Mouse (Mus musculus): ENCODE data around the gene Ptges2. TPM values are rescaled to one million over a fixed set of nuclear protein-coding genes. Genes with fewer than 3 reads are reported as not detected.

Ptges2 gene
- polyA plus RNA-seq, 1 experiment from 2014 or later, result 31.6 TPM

DNA sequence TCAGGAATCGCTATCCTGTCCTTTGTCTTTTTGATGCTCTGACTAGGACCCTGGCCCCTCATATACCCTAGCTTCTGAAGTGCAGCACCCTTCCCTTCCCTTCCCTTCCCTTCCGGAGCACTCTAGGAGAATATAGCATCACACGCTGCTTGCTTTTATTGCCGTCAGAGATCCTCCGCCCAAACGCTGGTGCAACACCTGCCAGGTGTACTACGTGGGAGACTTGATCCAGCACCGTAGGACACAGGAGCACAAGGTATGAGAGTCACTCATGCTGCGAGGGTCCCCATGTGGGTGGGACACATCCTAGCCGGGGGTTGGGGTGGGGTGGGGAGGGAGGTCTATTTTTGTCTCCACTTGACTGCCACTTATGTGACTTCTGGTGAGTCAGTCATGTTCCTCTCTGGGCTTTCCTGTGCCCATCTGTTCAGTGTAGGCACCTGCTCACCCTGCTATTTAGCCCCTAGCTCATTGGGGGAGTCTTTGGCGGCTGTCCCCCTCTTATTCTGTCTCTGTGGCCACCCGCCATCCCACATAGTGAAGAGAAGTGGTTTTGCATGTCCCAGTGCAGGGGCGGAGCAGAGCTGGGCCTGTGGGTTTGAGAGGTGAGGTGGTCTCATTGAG lies 20.3 kb upstream of the Ptges2 start:
- peaks cover 43% of the 10 kb centered on the region for H3K36me3 ChIP-seq (ENCODE audit: control insufficient read depth, insufficient read depth, low read length)
- no peak overlapping the region for H3K27ac ChIP-seq (replicated peaks)
- no peak for ATAC-seq (ENCODE audit: low FRiP score, low TSS enrichment)
- no peaks in the 10 kb centered on the region for H3K9me3 ChIP-seq (ENCODE audit: control insufficient read depth, low read length)
- H3K4me2 ChIP-seq (replicated peaks; ENCODE audit: low read depth), result no peak overlapping the region
- no peak overlapping the region for H3K9ac ChIP-seq (ENCODE audit: low read length)
- no peaks in the 10 kb centered on the region for H3K27me3 ChIP-seq (ENCODE audit: control insufficient read depth, insufficient read depth, low read length)
- no peak for DNase-seq (ENCODE audit: low spot score)
- TF ChIP-seq EP300 (optimal IDR thresholded peaks at IDR 0.05) (no peak), CTCF (IDR thresholded peaks at IDR 0.05; ENCODE audit: low read depth) (no peak)
- 89% methylated on average over 13 of the region's 13 CpGs for WGBS
- H3K4me1 ChIP-seq (replicated peaks; ENCODE audit: control insufficient read depth, insufficient read depth), result no peaks in the 10 kb centered on the region
- no peak overlapping the region for H3K4me3 ChIP-seq (ENCODE audit: low read depth, low read length)

DNA sequence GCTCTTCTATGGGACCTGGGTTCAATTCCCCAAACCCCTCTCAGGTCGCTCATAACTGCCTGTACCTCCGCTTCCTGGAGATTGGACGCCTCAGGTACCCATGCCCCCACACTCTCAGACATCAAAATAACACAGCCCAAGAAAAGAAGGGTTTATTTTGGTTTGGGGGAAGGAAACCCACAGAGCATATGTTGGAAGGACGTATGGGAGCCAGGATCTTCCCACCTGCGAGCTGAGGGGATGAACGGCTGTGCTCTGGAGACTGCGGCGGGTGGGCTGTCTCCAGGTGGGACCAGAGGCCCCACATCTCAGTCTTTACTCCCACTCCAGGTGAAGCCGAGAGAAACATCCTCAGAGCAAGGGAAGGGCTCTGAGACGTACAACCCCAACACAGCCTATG lies 18.7 kb upstream of the Ptges2 start:
- H3K36me3 ChIP-seq (ENCODE audit: control insufficient read depth, insufficient read depth, low read length), result peaks cover 35% of the 10 kb centered on the region

DNA sequence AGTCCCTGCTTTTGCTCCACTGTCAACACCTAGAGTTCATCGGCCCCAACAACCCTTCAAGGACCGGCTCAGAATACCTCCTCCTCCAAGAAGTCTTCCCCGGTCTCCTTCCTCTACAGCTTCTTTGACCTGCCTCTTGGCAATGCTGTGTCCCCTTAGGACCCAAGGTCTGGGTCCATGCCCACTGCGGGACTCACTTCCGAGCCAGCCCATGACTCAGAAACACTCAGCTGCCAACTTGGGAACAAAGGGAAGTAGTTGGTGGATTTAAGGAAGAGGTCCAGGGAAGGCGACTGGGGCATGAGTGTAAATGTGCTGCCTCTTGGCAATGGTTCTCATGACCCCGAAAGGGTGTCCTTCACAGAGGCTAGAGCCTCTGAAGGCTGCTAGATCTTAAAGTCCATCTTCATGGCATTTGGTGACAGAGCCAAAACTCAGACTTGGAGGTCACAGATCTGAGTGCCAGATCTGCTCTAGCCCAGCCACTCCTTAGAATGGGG lies 15.6 kb upstream of the Ptges2 start:
- no peaks in the 10 kb centered on the region for H3K27me3 ChIP-seq (ENCODE audit: control insufficient read depth, insufficient read depth, low read length)
- H3K4me3 ChIP-seq (ENCODE audit: low read depth, low read length), result no peak overlapping the region
- peaks cover 27% of the 10 kb centered on the region for H3K36me3 ChIP-seq (ENCODE audit: control insufficient read depth, insufficient read depth, low read length)
- no peaks in the 10 kb centered on the region for H3K9me3 ChIP-seq (ENCODE audit: control insufficient read depth, low read length)
- WGBS, result 82% methylated on average over 7 of the region's 7 CpGs
- ATAC-seq (ENCODE audit: low FRiP score, low TSS enrichment) (no peak), DNase-seq (ENCODE audit: low spot score) (no peak)
- no peak overlapping the region for H3K27ac ChIP-seq (replicated peaks)
- no peaks in the 10 kb centered on the region for H3K4me1 ChIP-seq (replicated peaks; ENCODE audit: control insufficient read depth, insufficient read depth)
- no peak for TF ChIP-seq CTCF (IDR thresholded peaks at IDR 0.05; ENCODE audit: low read depth)
- TF ChIP-seq EP300 (optimal IDR thresholded peaks at IDR 0.05), result no peak
- H3K4me2 ChIP-seq (replicated peaks; ENCODE audit: low read depth), result no peak overlapping the region
- no peak overlapping the region for H3K9ac ChIP-seq (ENCODE audit: low read length)

More for the DNA sequence above, 18.7 kb upstream of the Ptges2 start:
- no peak overlapping the region for H3K27ac ChIP-seq (replicated peaks)
- H3K9ac ChIP-seq (ENCODE audit: low read length), result no peak overlapping the region
- no peak overlapping the region for H3K4me3 ChIP-seq (ENCODE audit: low read depth, low read length)
- DNase-seq (ENCODE audit: low spot score) (no peak), ATAC-seq (ENCODE audit: low FRiP score, low TSS enrichment) (no peak)
- H3K27me3 ChIP-seq (ENCODE audit: control insufficient read depth, insufficient read depth, low read length), result no peaks in the 10 kb centered on the region
- TF ChIP-seq EP300 (optimal IDR thresholded peaks at IDR 0.05) (no peak), CTCF (IDR thresholded peaks at IDR 0.05; ENCODE audit: low read depth) (no peak)
- no peaks in the 10 kb centered on the region for H3K4me1 ChIP-seq (replicated peaks; ENCODE audit: control insufficient read depth, insufficient read depth)
- no peaks in the 10 kb centered on the region for H3K9me3 ChIP-seq (ENCODE audit: control insufficient read depth, low read length)
- no peak overlapping the region for H3K4me2 ChIP-seq (replicated peaks; ENCODE audit: low read depth)
- 94% methylated on average over 9 of the region's 10 CpGs for WGBS

DNA sequence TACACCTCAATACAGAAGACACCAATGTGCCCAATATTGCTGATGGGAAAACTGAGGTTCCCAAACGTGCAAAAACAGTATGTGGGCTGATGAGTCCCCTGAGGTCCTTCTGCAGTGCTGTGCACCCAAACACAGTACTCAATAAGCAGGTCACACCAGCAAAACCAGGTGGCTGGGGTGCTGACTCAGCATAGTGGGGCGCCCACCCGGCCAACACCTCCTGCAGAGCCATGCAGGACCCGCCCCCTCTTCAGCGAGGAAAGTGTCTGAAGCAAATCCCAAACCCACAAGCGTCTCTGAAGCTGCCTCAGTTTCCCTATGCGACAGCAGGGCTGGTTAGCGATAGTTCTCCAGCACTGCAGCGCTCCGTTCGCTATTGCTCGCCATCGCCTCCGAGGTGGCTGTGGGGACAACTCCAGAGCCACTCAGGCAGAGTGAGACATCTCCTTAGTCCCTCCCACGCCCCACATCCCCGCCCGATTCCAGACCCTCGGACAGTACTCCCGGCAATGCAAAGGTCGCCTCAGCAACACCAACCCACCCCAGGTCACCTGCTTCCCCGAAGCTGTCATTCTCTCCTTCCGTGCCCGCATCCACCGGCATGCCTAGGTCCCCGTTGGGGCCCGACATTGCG lies 14.4 kb upstream of the Ptges2 start:
- peak overlapping the region; percentile 96 for H3K4me2 ChIP-seq (replicated peaks; ENCODE audit: low read depth)
- H3K9me3 ChIP-seq (ENCODE audit: control insufficient read depth, low read length), result no peaks in the 10 kb centered on the region
- TF ChIP-seq EP300 (optimal IDR thresholded peaks at IDR 0.05) (no peak), CTCF (IDR thresholded peaks at IDR 0.05; ENCODE audit: low read depth) (no peak)
- H3K9ac ChIP-seq (ENCODE audit: low read length), result peak overlapping the region; percentile 65
- no peaks in the 10 kb centered on the region for H3K27me3 ChIP-seq (ENCODE audit: control insufficient read depth, insufficient read depth, low read length)
- peak overlapping the region; percentile 61 for H3K4me3 ChIP-seq (ENCODE audit: low read depth, low read length)
- peak overlapping the region; percentile 50 for H3K27ac ChIP-seq (replicated peaks)
- no peaks in the 10 kb centered on the region for H3K4me1 ChIP-seq (replicated peaks; ENCODE audit: control insufficient read depth, insufficient read depth)
- peaks cover 18% of the 10 kb centered on the region for H3K36me3 ChIP-seq (ENCODE audit: control insufficient read depth, insufficient read depth, low read length)
- WGBS, result under 1% methylated on average over 27 of the region's 27 CpGs
- no peak for DNase-seq (ENCODE audit: low spot score)
- ATAC-seq (ENCODE audit: low FRiP score, low TSS enrichment), result peak; percentile 52

DNA sequence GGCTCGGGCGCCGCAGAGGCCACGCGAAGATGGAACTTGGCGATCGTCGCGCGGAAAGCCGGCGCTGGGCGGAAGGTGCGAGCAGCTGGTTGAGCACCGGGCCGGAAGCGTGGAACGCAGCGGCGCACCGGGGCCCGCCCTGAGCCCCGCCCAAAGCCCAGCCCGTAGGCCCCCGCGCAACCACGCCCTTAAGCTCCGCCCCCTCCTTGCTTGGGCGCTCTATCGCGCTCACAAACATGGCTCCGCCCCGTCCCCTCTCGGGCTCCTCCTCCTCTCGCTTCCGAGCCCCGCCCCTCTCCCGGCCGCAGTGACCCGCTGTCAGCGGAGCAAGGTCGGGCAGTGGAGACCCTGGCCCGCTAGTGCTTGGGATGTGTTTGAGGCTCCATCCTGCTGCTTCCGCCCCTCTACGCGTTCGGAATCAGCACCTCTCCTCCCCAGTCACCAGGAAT lies 13.9 kb upstream of the Ptges2 start, which contains the start of gene 1110008P14Rik:
Gene 1110008P14Rik, minus strand, starts transcription at position 164 of the 449 bp plus-strand sequence.
- Histone ChIP-seq H3K4me3 (ENCODE audit: low read depth, low read length) (peak within 1 kb of the TSS; percentile 61), H3K36me3 (ENCODE audit: control insufficient read depth, insufficient read depth, low read length) (peaks cover 14% of the 10 kb centered on the region), H3K9ac (ENCODE audit: low read length) (peak within 1 kb of the TSS; percentile 65), H3K27me3 (ENCODE audit: control insufficient read depth, insufficient read depth, low read length) (no peaks in the 10 kb centered on the region), H3K9me3 (ENCODE audit: control insufficient read depth, low read length) (no peaks in the 10 kb centered on the region), H3K4me1 (replicated peaks; ENCODE audit: control insufficient read depth, insufficient read depth) (no peaks in the 10 kb centered on the region), H3K27ac (replicated peaks) (peak within 1 kb of the TSS; percentile 50), H3K4me2 (replicated peaks; ENCODE audit: low read depth) (peak within 1 kb of the TSS; percentile 96)
- DNase-seq (ENCODE audit: low spot score), result peak; percentile 98
- WGBS, result 0% methylated on average over 35 of the region's 47 CpGs
- TF ChIP-seq EP300 (optimal IDR thresholded peaks at IDR 0.05), result no peak
- no peak for TF ChIP-seq CTCF (IDR thresholded peaks at IDR 0.05; ENCODE audit: low read depth)
- ATAC-seq (ENCODE audit: low FRiP score, low TSS enrichment), result peak; percentile 94

DNA sequence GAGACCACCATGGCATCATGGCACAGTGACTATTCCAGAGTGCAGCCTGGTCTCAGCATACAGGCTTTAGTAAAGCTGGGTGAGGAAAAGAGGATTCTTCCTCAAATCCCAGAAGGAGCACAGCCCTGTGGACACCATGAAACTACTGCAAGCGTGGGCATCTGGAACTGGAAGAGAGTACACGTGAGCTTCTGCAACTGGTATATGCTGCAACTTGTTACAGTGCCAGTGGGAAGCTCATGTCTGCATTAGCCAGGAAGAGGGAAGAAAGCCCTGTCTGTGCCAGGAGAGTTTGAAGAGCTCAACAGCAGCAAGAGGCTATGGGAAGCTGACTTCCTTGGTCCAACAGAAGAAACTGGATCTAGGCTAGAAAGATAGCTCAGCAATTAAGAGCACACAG lies 13.0 kb upstream of the Ptges2 start:
- WGBS, result 74% methylated on average over 2 of the region's 2 CpGs
- H3K4me1 ChIP-seq (replicated peaks; ENCODE audit: control insufficient read depth, insufficient read depth), result no peaks in the 10 kb centered on the region
- H3K9ac ChIP-seq (ENCODE audit: low read length), result no peak overlapping the region
- H3K4me3 ChIP-seq (ENCODE audit: low read depth, low read length), result no peak overlapping the region
- peaks cover 14% of the 10 kb centered on the region for H3K36me3 ChIP-seq (ENCODE audit: control insufficient read depth, insufficient read depth, low read length)
- DNase-seq (ENCODE audit: low spot score) (no peak), ATAC-seq (ENCODE audit: low FRiP score, low TSS enrichment) (no peak)
- no peak overlapping the region for H3K27ac ChIP-seq (replicated peaks)
- TF ChIP-seq CTCF (IDR thresholded peaks at IDR 0.05; ENCODE audit: low read depth) (no peak), EP300 (optimal IDR thresholded peaks at IDR 0.05) (no peak)
- no peaks in the 10 kb centered on the region for H3K9me3 ChIP-seq (ENCODE audit: control insufficient read depth, low read length)
- no peak overlapping the region for H3K4me2 ChIP-seq (replicated peaks; ENCODE audit: low read depth)
- no peaks in the 10 kb centered on the region for H3K27me3 ChIP-seq (ENCODE audit: control insufficient read depth, insufficient read depth, low read length)
